Mouse (Mus musculus) embryonic facial prominence, embryonic 13.5 days (tissue): ENCODE measurements at regions not wholly inside any gene's neighbourhood (a gene's known extent, or its start where the extent isn't known, plus 50 kb on each side); places are given as distances from the start of the nearest gene placed in this dataset.

Experiments
- ATAC-seq: fragments of 200-750 bp; cut with Nextera tagmentation; 2 replicates; pipeline ENCODE4 v1.8.0; 2017; ENCODE audit warnings: low read depth; ENCODE audit not compliant: insufficient number of reproducible peaks, insufficient read depth, low FRiP score, low TSS enrichment
- H3K27ac ChIP-seq: fragments of 300-500 bp; sonication (generic); 2 replicates; pipeline ENCODE4 v1.5.1; 2015; ENCODE audit warnings: moderate library complexity, mild to moderate bottlenecking, inconsistent platforms
- H3K27me3 ChIP-seq: fragments of 300-500 bp; sonication (generic); 2 replicates; pipeline ENCODE4 v1.6.1; 2015; ENCODE audit warnings: mild to moderate bottlenecking, inconsistent platforms
- H3K36me3 ChIP-seq: fragments of 300-500 bp; sonication (generic); 2 replicates; pipeline ENCODE4 v1.6.1; 2015; ENCODE audit warnings: mild to moderate bottlenecking, inconsistent platforms
- H3K4me1 ChIP-seq: fragments of 300-500 bp; sonication (generic); 2 replicates; pipeline ENCODE4 v1.6.1; 2015; ENCODE audit warnings: inconsistent platforms
- H3K4me2 ChIP-seq: fragments of 300-500 bp; sonication (generic); 2 replicates; pipeline ENCODE4 v1.6.1; 2015; ENCODE audit warnings: moderate library complexity, mild to moderate bottlenecking, inconsistent platforms
- H3K4me3 ChIP-seq: fragments of 300-500 bp; sonication (generic); 2 replicates; pipeline ENCODE4 v1.5.1; 2015; ENCODE audit warnings: mild to moderate bottlenecking, inconsistent platforms
- H3K9ac ChIP-seq: fragments of 300-500 bp; sonication (generic); 2 replicates; pipeline ENCODE4 v1.6.1; 2015; ENCODE audit warnings: mild to moderate bottlenecking, inconsistent platforms
- H3K9me3 ChIP-seq: fragments of 300-500 bp; sonication (generic); 2 replicates; pipeline ENCODE4 v1.6.1; 2016; ENCODE audit warnings: inconsistent platforms
- WGBS: fragments of 180-500 bp; shearing (Covaris S2); methylation state at CpG from one replicate; pipeline ENCODE4 v1.1.7; 2015; ENCODE audit warnings: mixed read lengths; 5-methylcytosine and 5-hydroxymethylcytosine counted together

DNA sequence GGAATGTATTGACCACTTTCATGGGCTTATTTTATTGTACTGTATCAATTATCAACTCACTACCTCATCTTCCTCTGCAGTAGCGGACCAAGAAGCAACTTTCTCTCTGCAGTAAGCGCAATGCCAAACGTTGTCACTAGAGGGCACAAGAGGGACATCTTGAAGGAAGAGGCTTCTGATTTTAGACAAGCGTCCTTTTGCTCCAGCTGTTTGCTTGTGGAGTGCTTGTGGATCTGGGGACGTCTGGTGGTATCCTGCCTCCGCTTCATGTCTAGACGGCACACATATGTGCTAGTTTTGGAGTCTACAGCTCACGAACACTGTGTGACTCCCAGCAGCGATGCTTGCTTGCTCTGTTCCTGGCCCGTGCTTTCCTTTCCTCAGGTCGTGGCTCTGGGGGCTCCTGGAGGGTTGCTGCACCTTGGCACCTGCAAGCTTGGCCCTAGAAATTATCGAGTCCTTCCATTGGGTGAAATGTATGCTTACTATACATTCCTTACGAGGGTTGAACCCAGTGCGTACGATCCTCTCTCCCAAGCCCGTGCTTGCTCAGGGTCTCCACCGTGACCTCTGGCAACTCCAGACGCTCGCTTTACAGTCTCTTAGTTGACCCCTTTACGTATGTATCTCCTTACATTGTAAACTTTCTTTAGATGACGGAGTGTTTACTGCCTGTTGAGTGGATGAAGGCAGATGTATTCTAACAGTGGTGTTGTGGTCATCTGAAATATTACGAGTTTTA is 92.2 kb upstream of the Kif2a start:
- Histone ChIP-seq H3K9ac (peak overlapping the region; percentile 36; the same call in 1 of the 2 replicates), H3K36me3 (no peaks in the 10 kb centered on the region), H3K4me2 (no peak overlapping the region), H3K4me3 (no peak overlapping the region), H3K9me3 (no peaks in the 10 kb centered on the region), H3K27ac (no peak overlapping the region), H3K27me3 (no peaks in the 10 kb centered on the region), H3K4me1 (no peaks in the 10 kb centered on the region)
- ATAC-seq = no peak
- WGBS = 58% methylated on average over 22 of the region's 22 CpGs

DNA sequence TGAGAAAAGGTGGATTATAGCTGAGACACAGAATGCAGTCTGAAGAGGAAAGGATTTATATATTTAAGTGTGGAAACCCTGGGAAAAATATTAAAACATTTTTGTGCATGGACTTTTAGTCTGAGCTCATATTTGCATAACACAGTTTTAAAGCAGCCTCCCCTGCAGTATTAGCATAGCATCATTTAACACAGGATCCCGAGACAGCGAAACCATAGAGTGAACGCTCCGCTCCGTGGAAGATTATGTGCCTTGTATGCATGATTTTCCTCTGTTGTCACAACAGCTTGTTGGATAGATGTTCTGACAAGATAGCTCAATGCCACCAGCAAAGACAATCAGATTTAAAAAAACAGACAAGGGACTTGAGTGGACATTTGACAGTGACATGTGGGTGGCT is 86.1 kb upstream of the Kif2a start:
- no peak overlapping the region for H3K4me2 ChIP-seq
- no peak for ATAC-seq
- 90% methylated on average over 5 of the region's 5 CpGs for WGBS
- no peaks in the 10 kb centered on the region for H3K36me3 ChIP-seq
- H3K9me3 ChIP-seq = no peaks in the 10 kb centered on the region
- H3K9ac ChIP-seq = no peak overlapping the region
- H3K27ac ChIP-seq = no peak overlapping the region
- no peak overlapping the region for H3K4me3 ChIP-seq
- no peaks in the 10 kb centered on the region for H3K27me3 ChIP-seq
- no peaks in the 10 kb centered on the region for H3K4me1 ChIP-seq

DNA sequence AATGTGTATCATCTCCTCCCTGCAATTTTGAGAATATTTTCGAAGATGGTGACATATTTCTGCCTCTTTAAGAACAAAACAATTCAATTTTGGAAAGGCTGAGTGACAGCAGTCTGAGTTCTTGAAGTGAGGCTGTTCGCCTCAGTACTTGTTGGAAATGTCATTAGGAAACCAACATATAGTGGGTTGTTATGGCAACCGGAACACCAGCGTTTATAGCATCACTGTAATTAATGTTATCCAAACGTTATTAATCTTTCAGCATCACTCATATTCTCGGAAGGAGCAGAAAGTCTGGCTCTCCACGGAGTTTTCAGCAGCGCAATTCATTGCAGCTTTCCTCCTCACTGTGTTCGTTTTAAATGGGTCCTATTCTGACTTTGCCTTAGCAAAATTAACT is 85.6 kb upstream of the Kif2a start:
- H3K9me3 ChIP-seq = no peaks in the 10 kb centered on the region
- no peak overlapping the region for H3K9ac ChIP-seq
- H3K27me3 ChIP-seq = no peaks in the 10 kb centered on the region
- no peaks in the 10 kb centered on the region for H3K36me3 ChIP-seq
- no peaks in the 10 kb centered on the region for H3K4me1 ChIP-seq
- WGBS = 71% methylated on average over 9 of the region's 9 CpGs
- no peak overlapping the region for H3K4me2 ChIP-seq
- ATAC-seq = no peak
- H3K4me3 ChIP-seq = no peak overlapping the region
- no peak overlapping the region for H3K27ac ChIP-seq

DNA sequence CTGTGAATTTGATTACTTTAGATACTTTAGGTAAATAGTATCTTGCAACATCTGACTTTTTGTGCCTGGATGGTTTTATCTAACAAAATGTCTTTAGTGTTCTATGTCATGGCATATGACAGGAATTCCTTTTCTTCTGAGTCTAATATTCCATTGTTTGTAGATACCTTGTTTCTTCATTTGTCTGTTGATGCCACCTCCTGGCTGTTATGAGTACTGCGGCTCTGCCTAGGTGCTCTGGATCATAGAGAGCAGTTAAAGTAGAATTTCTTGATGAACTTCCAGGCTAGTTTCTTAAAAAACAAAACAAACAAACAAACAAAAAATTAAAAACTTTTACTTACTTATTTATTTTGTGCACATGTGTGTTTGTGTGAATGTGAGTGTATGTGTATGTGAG is 83.6 kb upstream of the Kif2a start:
- no peaks in the 10 kb centered on the region for H3K36me3 ChIP-seq
- no peaks in the 10 kb centered on the region for H3K9me3 ChIP-seq
- no peak overlapping the region for H3K27ac ChIP-seq
- no peak overlapping the region for H3K4me2 ChIP-seq
- H3K9ac ChIP-seq = no peak overlapping the region
- WGBS = 74% methylated on average over 1 of the region's 1 CpGs
- no peak overlapping the region for H3K4me3 ChIP-seq
- no peaks in the 10 kb centered on the region for H3K27me3 ChIP-seq
- 0 out of 2 replicates have a peak, but pooled peaks cover 3% of the 10 kb centered on the region for H3K4me1 ChIP-seq
- ATAC-seq = no peak

DNA sequence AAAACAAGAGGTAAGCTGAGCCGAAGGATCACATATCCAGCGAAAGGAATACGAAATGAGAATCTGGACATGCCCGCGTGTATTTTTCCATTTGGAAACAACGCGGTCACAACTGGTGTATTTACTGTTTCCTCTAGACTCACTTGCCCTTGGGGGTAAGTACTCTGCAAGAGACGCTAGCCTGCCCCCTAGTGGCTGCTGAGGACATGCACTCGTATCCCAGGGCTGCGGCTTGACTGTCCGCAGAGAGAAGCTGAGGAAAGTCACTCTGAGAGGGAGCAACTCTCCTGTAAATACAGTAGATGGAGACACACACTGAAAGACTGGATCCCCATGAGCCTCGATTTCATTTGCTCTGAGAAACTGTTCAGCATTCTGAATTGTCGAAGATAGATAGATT is 79.7 kb upstream of the Kif2a start:
- no peak overlapping the region for H3K9ac ChIP-seq
- 16% methylated on average over 13 of the region's 13 CpGs for WGBS
- no peak for ATAC-seq
- no peaks in the 10 kb centered on the region for H3K27me3 ChIP-seq
- peak overlapping the region; percentile 29 for H3K4me2 ChIP-seq
- no peak overlapping the region for H3K4me3 ChIP-seq
- H3K9me3 ChIP-seq = no peaks in the 10 kb centered on the region
- 0 out of 2 replicates have a peak, but pooled peaks cover 3% of the 10 kb centered on the region for H3K4me1 ChIP-seq
- no peak overlapping the region for H3K27ac ChIP-seq
- no peaks in the 10 kb centered on the region for H3K36me3 ChIP-seq

DNA sequence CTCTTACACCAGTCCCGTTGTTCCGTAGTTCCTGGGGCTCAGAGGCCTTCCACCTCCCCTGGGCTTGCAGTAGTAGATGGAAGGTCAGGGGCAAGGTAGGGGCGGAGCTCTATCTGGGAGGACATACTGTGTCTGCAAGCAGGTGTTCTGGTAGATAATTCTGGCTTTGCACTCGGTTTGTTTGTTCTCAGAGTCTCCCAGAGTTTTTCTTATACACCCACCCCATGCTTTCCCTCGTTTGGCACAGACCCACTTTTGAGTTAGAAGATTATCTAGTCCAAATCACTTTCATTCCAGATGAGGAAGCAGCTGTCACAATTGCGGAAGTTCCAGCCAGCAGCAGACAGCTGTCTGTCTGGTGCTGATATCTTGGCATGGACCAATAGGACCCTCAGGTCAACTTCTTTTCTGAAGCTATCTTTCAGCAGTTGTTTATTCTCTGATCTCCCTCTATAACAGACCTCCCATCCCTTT is 79.0 kb upstream of the Kif2a start:
- Histone ChIP-seq H3K4me2 (peak overlapping the region; percentile 29; the same call in 1 of the 2 replicates), H3K36me3 (no peaks in the 10 kb centered on the region), H3K27ac (no peak overlapping the region), H3K27me3 (no peaks in the 10 kb centered on the region), H3K4me1 (0 out of 2 replicates have a peak, but pooled peaks cover 5% of the 10 kb centered on the region), H3K4me3 (no peak overlapping the region), H3K9me3 (no peaks in the 10 kb centered on the region), H3K9ac (no peak overlapping the region)
- ATAC-seq = no peak
- WGBS = 66% methylated on average over 6 of the region's 6 CpGs

DNA sequence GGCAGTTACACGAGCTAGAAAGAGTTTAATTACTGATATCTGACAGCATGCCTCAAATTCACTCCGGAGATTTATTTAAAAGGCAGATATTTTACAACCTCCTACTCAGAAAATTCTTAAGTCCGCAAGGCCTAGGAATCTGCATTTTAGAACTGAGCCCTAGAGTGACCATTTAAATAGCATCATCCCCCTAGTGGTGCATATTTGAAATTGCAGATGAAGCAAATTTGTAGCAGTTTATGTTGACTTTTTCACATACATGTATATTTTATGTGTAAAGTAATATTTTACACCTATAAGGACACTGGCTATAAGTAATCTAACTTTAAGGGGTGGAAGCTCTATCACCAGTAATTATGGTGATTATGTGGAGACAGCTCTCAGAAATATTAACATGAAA is 78.2 kb upstream of the Kif2a start:
- H3K4me1 ChIP-seq = peaks cover 12% of the 10 kb centered on the region
- H3K4me2 ChIP-seq = no peak overlapping the region
- H3K4me3 ChIP-seq = no peak overlapping the region
- no peak overlapping the region for H3K27ac ChIP-seq
- H3K27me3 ChIP-seq = no peaks in the 10 kb centered on the region
- no peak overlapping the region for H3K9ac ChIP-seq
- H3K9me3 ChIP-seq = no peaks in the 10 kb centered on the region
- H3K36me3 ChIP-seq = no peaks in the 10 kb centered on the region
- WGBS = 53% methylated on average over 3 of the region's 3 CpGs
- ATAC-seq = no peak

DNA sequence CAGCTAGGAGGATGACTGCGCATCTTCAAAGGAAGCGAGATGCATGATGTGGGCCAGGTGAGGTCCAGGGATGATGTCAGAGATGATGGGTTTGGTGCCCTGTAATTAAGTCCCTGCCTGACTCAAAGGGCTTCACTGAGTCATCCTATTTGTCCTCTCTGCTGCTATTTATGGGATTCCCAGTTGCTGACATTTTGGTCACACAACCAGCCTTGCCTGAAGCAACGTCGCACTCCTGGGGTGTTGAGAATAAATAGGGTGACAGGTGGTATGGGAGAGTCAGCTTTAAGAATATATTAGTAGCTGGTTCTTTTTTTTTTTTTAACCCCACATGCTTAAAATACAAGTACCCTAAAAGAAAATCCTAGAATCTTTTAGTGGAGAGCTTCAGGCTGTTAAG is 75.1 kb upstream of the Kif2a start:
- no peaks in the 10 kb centered on the region for H3K27me3 ChIP-seq
- 85% methylated on average over 4 of the region's 4 CpGs for WGBS
- no peaks in the 10 kb centered on the region for H3K36me3 ChIP-seq
- no peak for ATAC-seq
- peaks cover 20% of the 10 kb centered on the region for H3K4me1 ChIP-seq
- no peak overlapping the region for H3K27ac ChIP-seq
- H3K9me3 ChIP-seq = no peaks in the 10 kb centered on the region
- H3K4me2 ChIP-seq = no peak overlapping the region
- H3K4me3 ChIP-seq = no peak overlapping the region
- no peak overlapping the region for H3K9ac ChIP-seq

DNA sequence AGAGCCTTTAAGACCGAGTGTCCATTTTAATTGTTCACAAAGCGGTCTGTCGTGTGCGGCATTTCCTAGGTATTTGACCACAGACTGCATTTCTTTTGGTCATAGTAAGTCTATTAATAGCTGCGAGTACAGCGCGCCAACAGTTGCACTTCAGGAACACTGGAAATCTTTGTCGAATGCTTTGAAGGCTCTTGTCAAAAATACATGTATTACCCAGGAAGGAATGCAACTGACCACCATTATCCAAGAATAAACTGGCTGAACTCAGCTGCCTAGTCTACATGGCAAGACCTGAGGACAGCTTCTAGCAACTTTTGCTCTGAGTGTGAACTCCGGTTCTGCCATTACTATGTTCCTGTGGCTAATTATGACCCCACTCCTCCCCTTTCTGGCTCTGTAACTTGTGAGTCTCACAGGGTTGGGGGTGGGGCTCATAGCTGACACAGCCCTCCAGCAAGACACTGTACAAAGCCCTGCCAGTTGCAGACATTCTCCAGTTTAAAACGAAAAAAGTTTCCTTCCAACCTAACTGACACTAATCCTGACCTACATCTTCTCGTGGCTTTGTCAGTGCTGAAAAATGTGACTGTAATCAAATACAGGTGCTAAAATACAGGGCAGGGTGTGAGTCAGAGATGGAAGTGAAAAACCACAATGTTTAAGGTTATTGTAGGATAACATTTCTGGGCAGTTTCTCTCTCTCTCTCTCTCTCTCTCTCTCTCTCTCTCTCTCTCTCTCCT is 73.2 kb upstream of the Kif2a start:
- ATAC-seq = no peak
- no peaks in the 10 kb centered on the region for H3K27me3 ChIP-seq
- H3K4me2 ChIP-seq = no peak overlapping the region
- 60% methylated on average over 11 of the region's 11 CpGs for WGBS
- H3K27ac ChIP-seq = peak overlapping the region; percentile 48
- H3K4me1 ChIP-seq = peaks cover 17% of the 10 kb centered on the region
- H3K9ac ChIP-seq = no peak overlapping the region
- no peaks in the 10 kb centered on the region for H3K9me3 ChIP-seq
- no peak overlapping the region for H3K4me3 ChIP-seq
- H3K36me3 ChIP-seq = no peaks in the 10 kb centered on the region

DNA sequence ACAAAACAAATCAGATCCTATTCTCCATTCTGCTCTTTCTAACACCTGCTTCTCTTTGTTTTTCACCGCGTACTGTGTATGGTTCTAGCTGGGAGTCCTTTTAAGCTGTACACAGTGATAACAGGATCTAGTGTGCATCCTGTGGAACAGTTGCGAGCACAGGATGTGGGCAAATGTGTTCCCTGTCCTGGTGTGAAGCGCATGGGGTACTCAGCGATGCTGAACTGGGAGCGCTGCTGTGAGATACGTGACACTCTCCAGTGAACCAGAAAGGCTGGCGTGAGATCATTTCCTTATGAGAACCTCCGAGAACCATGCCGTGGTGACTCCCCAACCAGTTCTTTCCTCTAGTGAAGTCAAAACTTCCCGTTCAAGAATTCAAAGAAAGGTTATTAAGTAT is 72.6 kb upstream of the Kif2a start:
- ATAC-seq = no peak
- WGBS = 76% methylated on average over 11 of the region's 11 CpGs
- peaks cover 17% of the 10 kb centered on the region for H3K4me1 ChIP-seq

DNA sequence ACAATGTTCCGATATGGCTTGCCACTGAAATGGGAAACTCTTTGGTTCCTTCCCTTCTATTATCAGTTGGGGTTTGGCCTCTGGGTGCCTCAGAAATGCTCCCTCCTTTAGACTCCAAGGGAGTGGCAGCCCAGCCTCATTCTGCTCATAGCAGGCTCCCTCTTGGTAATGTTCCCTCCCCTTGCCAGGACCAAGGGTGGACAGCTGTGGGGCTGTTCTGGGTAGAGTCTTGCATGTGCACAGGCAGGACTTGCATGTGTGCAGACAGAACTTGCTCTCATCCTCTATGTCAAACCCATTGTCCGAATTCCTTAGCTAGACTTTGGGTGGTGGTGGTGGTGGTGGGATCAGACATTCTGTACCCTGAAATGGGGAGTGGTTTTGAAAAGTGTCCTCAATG is 71.8 kb upstream of the Kif2a start:
- WGBS = 83% methylated on average over 2 of the region's 2 CpGs
- Histone ChIP-seq H3K27me3 (no peaks in the 10 kb centered on the region), H3K36me3 (no peaks in the 10 kb centered on the region), H3K9me3 (no peaks in the 10 kb centered on the region), H3K27ac (no peak overlapping the region), H3K4me3 (no peak overlapping the region), H3K9ac (no peak overlapping the region), H3K4me2 (no peak overlapping the region), H3K4me1 (peaks cover 17% of the 10 kb centered on the region)
- ATAC-seq = no peak

More for the DNA sequence above, 72.6 kb upstream of the Kif2a start:
- Histone ChIP-seq H3K4me3 (no peak overlapping the region), H3K27me3 (no peaks in the 10 kb centered on the region), H3K9ac (no peak overlapping the region), H3K27ac (no peak overlapping the region), H3K9me3 (no peaks in the 10 kb centered on the region), H3K4me2 (no peak overlapping the region), H3K36me3 (no peaks in the 10 kb centered on the region)

DNA sequence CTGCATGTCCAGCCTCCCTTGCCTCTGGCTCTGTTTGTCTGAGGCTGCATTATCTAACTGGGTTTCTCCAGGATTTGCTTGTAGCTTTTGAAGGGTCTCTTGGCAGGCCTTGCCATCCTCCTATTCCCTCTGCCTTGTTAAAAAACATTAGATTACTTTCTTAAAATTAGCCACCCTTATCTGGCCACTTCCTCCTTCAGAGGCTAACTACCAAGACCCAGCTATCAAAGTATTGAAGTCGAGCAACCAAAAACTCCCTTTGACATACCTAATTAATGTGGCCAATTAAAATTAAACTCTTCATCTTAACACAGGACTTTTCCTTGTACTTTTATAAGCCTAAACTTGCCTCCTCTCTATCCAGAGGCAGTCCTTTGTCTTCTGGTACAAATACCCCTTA is 66.3 kb upstream of the Kif2a start:
- no peak for ATAC-seq
- WGBS = 33% methylated on average over 1 of the region's 1 CpGs

More for the DNA sequence above, 66.3 kb upstream of the Kif2a start:
- Histone ChIP-seq H3K27me3 (no peaks in the 10 kb centered on the region), H3K9me3 (no peaks in the 10 kb centered on the region), H3K4me1 (no peaks in the 10 kb centered on the region), H3K4me3 (no peak overlapping the region), H3K9ac (no peak overlapping the region), H3K36me3 (no peaks in the 10 kb centered on the region), H3K4me2 (no peak overlapping the region), H3K27ac (no peak overlapping the region)
